ENCODE assay signal across 12 mouse cellular contexts in the genomic region with DNA sequence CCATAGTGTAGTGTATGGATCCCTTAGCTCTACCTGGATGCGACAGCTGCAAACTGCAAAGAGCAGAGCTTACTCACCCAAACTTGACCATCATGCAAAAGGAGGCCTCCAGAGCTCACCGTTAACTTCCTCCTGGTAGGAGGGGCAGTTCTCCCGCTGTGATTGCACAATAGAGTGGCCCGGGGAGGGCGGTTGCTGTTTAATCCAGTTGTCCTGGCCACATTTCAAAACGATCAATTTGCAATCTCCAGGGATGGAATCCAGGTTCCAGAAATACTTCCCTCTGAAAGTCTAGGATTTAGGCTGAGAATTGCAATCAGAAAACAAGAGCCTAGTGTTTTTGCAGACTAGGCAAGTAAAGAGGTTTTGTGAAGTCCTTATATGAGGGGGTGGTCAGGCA. TPM values are rescaled to one million over a fixed set of nuclear protein-coding genes. Genes with fewer than 3 reads are reported as not detected.
DNase-seq lines count a peak whose midpoint lies in the region; ATAC-seq and TF ChIP-seq lines count a peak whose summit lies in the region.
"Had no signal": no experiment of that assay in that cellular context is flagged by ENCODE, and none has a peak within 500 bp of the region (broad histone marks: within the 10 kb centered on the region; RNA-seq: fewer than 3 reads in every experiment).

No protein-coding gene starts in this region.

- no peak overlapping the region for H3K9ac ChIP-seq in kidney, embryonic 14.5 days (ENCODE audit: low read depth, low read length)
- no peak overlapping the region for H3K9ac ChIP-seq in lung, postnatal 0 days (replicated peaks; ENCODE audit: low read depth)
- H3K9ac ChIP-seq in stomach, postnatal 0 days (ENCODE audit: low read length), result no peak overlapping the region
- H3K9ac ChIP-seq: limb, embryonic 15.5 days had no signal

- ATAC-seq in kidney, embryonic 14.5 days (ENCODE audit: low FRiP score, low TSS enrichment), result no peak
- peak; percentile 75 for ATAC-seq in granulocyte monocyte progenitor cell, adult 5-6 weeks (replicated peaks; ENCODE audit: poor library complexity, severe bottlenecking)
- ATAC-seq in lung, postnatal 0 days, result no peak
- no peak for ATAC-seq in stomach, postnatal 0 days (ENCODE audit: low FRiP score, low TSS enrichment)
- ATAC-seq: forebrain, postnatal 0 days had no signal

- no peaks in the 10 kb centered on the region for H3K36me3 ChIP-seq in kidney, adult 2 months (ENCODE audit: control insufficient read depth, insufficient read depth, low read length)
- no peaks in the 10 kb centered on the region for H3K36me3 ChIP-seq in kidney, embryonic 14.5 days (ENCODE audit: control insufficient read depth, insufficient read depth, low read length)
- H3K36me3 ChIP-seq in lung, postnatal 0 days (ENCODE audit: insufficient read depth, low read length), result no peaks in the 10 kb centered on the region
- no peaks in the 10 kb centered on the region for H3K36me3 ChIP-seq in stomach, postnatal 0 days (ENCODE audit: control insufficient read depth, insufficient read depth, low read length)
- H3K36me3 ChIP-seq: hindbrain, embryonic 15.5 days; limb, embryonic 15.5 days; neural tube, embryonic 13.5 days had no signal

- no peak overlapping the region for H3K4me2 ChIP-seq in kidney, embryonic 14.5 days (replicated peaks; ENCODE audit: low read depth, low read length)
- H3K4me2 ChIP-seq in lung, postnatal 0 days (replicated peaks; ENCODE audit: low read depth, low read length), result no peak overlapping the region
- no peak overlapping the region for H3K4me2 ChIP-seq in stomach, postnatal 0 days (replicated peaks; ENCODE audit: low read depth)

- TF ChIP-seq POLR2A in kidney, adult 2 months (IDR thresholded peaks at IDR 0.05; ENCODE audit: low read depth, low read length), result no peak

- no peaks in the 10 kb centered on the region for H3K9me3 ChIP-seq in kidney, embryonic 14.5 days (ENCODE audit: control insufficient read depth, low read length)
- no peaks in the 10 kb centered on the region for H3K9me3 ChIP-seq in lung, postnatal 0 days (ENCODE audit: low read length)
- H3K9me3 ChIP-seq in stomach, postnatal 0 days (ENCODE audit: control insufficient read depth, low read length), result no peaks in the 10 kb centered on the region
- H3K9me3 ChIP-seq: hindbrain, embryonic 15.5 days; limb, embryonic 15.5 days had no signal

- no peak for TF ChIP-seq EP300 in lung, postnatal 0 days (IDR thresholded peaks at IDR 0.05)
- TF ChIP-seq EP300 in stomach, postnatal 0 days (optimal IDR thresholded peaks at IDR 0.05), result no peak

- no peak overlapping the region for H3K4me3 ChIP-seq in kidney, adult 2 months (ENCODE audit: insufficient read depth, low read depth, low read length)
- no peak overlapping the region for H3K4me3 ChIP-seq in kidney, embryonic 14.5 days (ENCODE audit: low read length)
- H3K4me3 ChIP-seq in lung, postnatal 0 days (ENCODE audit: low read depth, low read length), result no peak overlapping the region
- no peak overlapping the region for H3K4me3 ChIP-seq in stomach, postnatal 0 days (ENCODE audit: low read depth, low read length)

- DNase-seq in kidney, adult 2 months, result peak; percentile 59
- peak; percentile 86 for DNase-seq in R1 (ENCODE audit: low read depth, low spot score)
- DNase-seq in lung, postnatal 0 days (ENCODE audit: low spot score), result peak; percentile 9
- no peak for DNase-seq in stomach, postnatal 0 days (ENCODE audit: low spot score)
- DNase-seq in right cerebral cortex, postnatal 14 days, result no peak
- DNase-seq: cerebellum, postnatal 36 days; forebrain, postnatal 0 days had no signal

- 15% methylated on average over 6 of the region's 6 CpGs for WGBS in kidney, adult 2 months
- 10% methylated on average over 6 of the region's 6 CpGs for WGBS in kidney, embryonic 14.5 days
- 7% methylated on average over 6 of the region's 6 CpGs for WGBS in lung, postnatal 0 days
- WGBS in stomach, postnatal 0 days, result 11% methylated on average over 6 of the region's 6 CpGs

- H3K27ac ChIP-seq in kidney, adult 2 months (ENCODE audit: insufficient read depth, low read depth, low read length), result no peak overlapping the region
- H3K27ac ChIP-seq in kidney, embryonic 14.5 days (ENCODE audit: low read depth, low read length), result no peak overlapping the region
- H3K27ac ChIP-seq in lung, postnatal 0 days (ENCODE audit: low read length), result no peak overlapping the region
- H3K27ac ChIP-seq in stomach, postnatal 0 days (replicated peaks), result no peak overlapping the region
- H3K27ac ChIP-seq: hindbrain, embryonic 15.5 days; limb, embryonic 15.5 days; neural tube, embryonic 13.5 days had no signal

- no peak for TF ChIP-seq CTCF in kidney, adult 2 months (conservative IDR thresholded peaks at IDR 0.05; ENCODE audit: insufficient read depth, insufficient read length, low read depth, low read length)
- TF ChIP-seq CTCF in lung, postnatal 0 days (IDR thresholded peaks at IDR 0.05), result no peak
- TF ChIP-seq CTCF in stomach, postnatal 0 days (IDR thresholded peaks at IDR 0.05; ENCODE audit: low read depth), result no peak

- no peaks in the 10 kb centered on the region for H3K4me1 ChIP-seq in kidney, adult 2 months (ENCODE audit: control insufficient read depth, insufficient read depth, low read length)
- no peaks in the 10 kb centered on the region; the same call in none of the 2 replicates for H3K4me1 ChIP-seq in kidney, embryonic 14.5 days (ENCODE audit: control insufficient read depth, insufficient read depth, low read length)
- H3K4me1 ChIP-seq in lung, postnatal 0 days (ENCODE audit: insufficient read depth, low read depth, low read length), result peaks cover 4% of the 10 kb centered on the region; the same call in 1 of the 2 replicates
- H3K4me1 ChIP-seq in stomach, postnatal 0 days (replicated peaks; ENCODE audit: control insufficient read depth, insufficient read depth), result peaks cover 8% of the 10 kb centered on the region

- peaks cover 1% of the 10 kb centered on the region for H3K27me3 ChIP-seq in kidney, adult 2 months (replicated peaks; ENCODE audit: control insufficient read depth, insufficient read depth, low read length)
- H3K27me3 ChIP-seq in kidney, embryonic 14.5 days (ENCODE audit: control insufficient read depth, insufficient read depth, low read length), result no peaks in the 10 kb centered on the region; the same call in 1 of the 2 replicates
- no peaks in the 10 kb centered on the region for H3K27me3 ChIP-seq in lung, postnatal 0 days (replicated peaks; ENCODE audit: insufficient read depth, low read length)
- H3K27me3 ChIP-seq in stomach, postnatal 0 days (ENCODE audit: control insufficient read depth, insufficient read depth, low read length), result no peaks in the 10 kb centered on the region

RNA-seq across cellular contexts. Expression of a gene that starts 26.9 kb away (rescaled TPM):
- not detected in 2 replicates for polyA plus RNA-seq in kidney, adult 2 months (2012; rRNA removed)
- polyA plus RNA-seq in kidney, embryonic 14.5 days (2014; fragmentation: Nextera tagmentation; extraction: Ambion mirVana), result not detected in 2 replicates
- total RNA-seq in granulocyte monocyte progenitor cell, adult 5-6 weeks (2014; fragmentation: Nextera tagmentation), result not detected in 2 replicates
- total RNA-seq in granulocyte monocyte progenitor cell, adult 5-6 weeks (2017), result not detected in 2 replicates
- polyA plus RNA-seq in lung, postnatal 0 days (2015; fragmentation: Nextera tagmentation; extraction: Ambion mirVana), result not detected in 2 replicates
- polyA plus RNA-seq in stomach, postnatal 0 days (2015; fragmentation: Nextera tagmentation; extraction: Ambion mirVana), result 0.61 and 0.68 TPM in 2 replicates
- polyA plus RNA-seq: limb, embryonic 15.5 days had no signal

RNA-seq across cellular contexts. Expression of a gene that starts 26.9 kb away (rescaled TPM):
- 0.57 and 1.0 TPM in 2 replicates for polyA plus RNA-seq in kidney, adult 2 months (2012; rRNA removed)
- polyA plus RNA-seq in kidney, embryonic 14.5 days (2014; fragmentation: Nextera tagmentation; extraction: Ambion mirVana), result 1.4 and 2.7 TPM in 2 replicates
- 6.8 and 11.2 TPM in 2 replicates for total RNA-seq in granulocyte monocyte progenitor cell, adult 5-6 weeks (2014; fragmentation: Nextera tagmentation)
- 7.1 and 10.4 TPM in 2 replicates for total RNA-seq in granulocyte monocyte progenitor cell, adult 5-6 weeks (2017)
- polyA plus RNA-seq in lung, postnatal 0 days (2015; fragmentation: Nextera tagmentation; extraction: Ambion mirVana), result 1.0 and 1.8 TPM in 2 replicates
- polyA plus RNA-seq in stomach, postnatal 0 days (2015; fragmentation: Nextera tagmentation; extraction: Ambion mirVana), result 0.67 and 1.2 TPM in 2 replicates

Comparison
In these comparisons a context has a peak if more than half of its experiments do, and no peak if none do; other contexts are left out.
1. DNase-seq: peak in kidney, adult 2 months (single experiment), R1 (single experiment) and lung, postnatal 0 days (single experiment); none in stomach, postnatal 0 days (single experiment) and right cerebral cortex, postnatal 14 days (single experiment).